Mouse (Mus musculus) activated CD4-positive, CD25-positive, alpha-beta regulatory T cell (primary cell): ENCODE measurements around the gene Ankrd22. TPM values are rescaled to one million over a fixed set of nuclear protein-coding genes. Genes with fewer than 3 reads are reported as not detected.

ENCODE experiments used
- polyA plus RNA-seq, 2 experiments: library from polyadenylated mRNA; unstranded; fragments of 100-300 nt; shearing (Covaris generic); gene quantifications; one replicate each; pipeline ENCODE4 v1.2.1; 2017

Ankrd22 gene
- under 1 TPM; 0.16 to 0.23 TPM for polyA plus RNA-seq

DNA sequence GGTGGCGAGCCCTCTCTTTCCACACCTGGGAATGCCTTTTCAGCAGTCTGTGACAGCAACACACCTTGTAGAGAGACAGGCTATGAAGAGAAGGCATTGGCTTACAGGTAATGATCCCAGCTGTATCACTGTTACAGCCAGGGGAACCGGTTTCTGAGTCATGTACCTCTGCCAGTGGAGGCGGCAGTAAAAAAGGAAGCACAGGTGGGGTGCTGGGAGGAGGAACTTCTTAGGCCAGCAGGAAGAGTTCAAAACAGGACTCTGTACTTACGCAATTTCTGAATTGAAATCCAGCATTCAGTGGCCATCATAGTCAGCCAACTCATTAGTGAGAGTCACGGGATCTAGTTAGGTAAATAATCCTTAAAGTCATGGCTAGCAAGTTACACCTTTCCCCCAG is at the start of gene Ankrd22:
Gene Ankrd22 (minus strand): TSS at position 163 of the 400 bp plus-strand sequence.

DNA sequence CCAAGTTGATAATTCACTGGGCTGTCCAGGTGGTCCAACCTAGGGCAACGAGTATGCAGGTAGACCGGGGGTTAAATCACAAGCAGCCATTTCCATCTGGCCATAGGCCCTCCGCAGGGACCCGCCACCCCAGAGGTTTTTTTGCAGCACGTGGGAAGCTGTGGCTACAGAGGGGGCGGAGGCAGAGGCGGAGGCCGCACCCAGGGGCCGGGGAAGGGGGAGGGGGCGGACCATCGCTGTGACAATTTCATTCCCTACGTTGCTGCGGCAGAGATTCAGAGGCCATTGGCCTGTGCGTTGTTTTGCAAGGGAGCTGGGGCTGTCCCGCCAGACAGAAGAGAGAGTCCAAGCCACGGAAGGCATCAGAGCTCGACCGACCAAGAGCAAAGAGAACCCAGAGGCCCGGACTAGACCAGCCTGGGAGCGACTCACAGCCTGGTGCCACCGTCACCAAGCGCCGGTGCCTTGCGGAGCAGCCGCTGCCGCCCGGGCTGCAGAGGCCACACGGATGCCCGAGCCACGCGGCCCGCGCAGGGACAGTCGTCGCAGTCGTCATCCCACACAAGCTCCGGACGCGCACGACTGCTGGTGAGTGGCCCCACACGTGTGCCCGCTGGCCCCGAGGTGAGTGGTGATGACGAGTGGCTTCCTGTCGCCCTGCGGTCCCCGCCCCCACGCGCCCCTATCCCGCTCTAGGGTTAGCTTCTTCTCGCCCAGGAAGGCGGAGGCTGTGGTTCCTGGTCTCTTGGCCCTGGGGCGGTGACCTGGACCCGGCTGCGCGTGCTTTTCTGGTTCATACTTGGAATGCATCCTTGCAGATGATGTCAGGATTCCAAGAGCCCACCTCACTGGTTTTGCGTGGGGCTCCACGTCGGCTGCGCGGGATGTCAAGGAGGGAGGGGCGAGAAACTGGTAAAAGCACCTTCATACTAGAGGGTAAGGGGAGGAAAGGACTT is 26.4 kb upstream of the Ankrd22 start, which contains the start of gene Stambpl1:
Gene Stambpl1 (plus strand): TSS at position 222 of the 956 bp plus-strand sequence.

DNA sequence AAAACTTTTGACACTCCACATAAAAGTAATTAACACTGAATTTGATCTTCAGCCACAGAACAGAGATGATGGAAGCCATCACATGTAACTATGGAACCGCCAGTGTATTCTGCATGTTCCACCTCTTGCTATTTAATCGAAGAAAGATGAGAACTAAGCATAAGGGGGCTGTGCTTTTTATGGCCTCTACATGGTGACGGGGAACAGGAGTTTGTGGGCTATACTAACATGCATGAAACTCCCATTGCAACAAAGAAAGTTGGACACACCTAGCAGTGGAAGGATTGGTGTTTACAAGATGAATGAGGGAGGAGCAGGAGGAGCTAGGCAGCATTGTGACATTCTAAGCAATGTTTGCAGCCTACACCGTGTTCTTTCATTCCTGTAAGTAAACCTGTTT is 65.2 kb downstream of the Ankrd22 start, which contains the start of gene Lipm:
Gene Lipm (plus strand): TSS at position 301 of the 400 bp plus-strand sequence.

Other genes with a start within 250 kb of the Ankrd22 start
- gene Lipf, start 204.9 kb downstream of the Ankrd22 start, polyA plus RNA-seq, result under 1 TPM in 1 of 2 experiments, not detected in 1; 0.32 TPM
- under 1 TPM in 1 of 2 experiments, not detected in 1; 0.14 TPM for gene Lipk, start 157.8 kb downstream of the Ankrd22 start, polyA plus RNA-seq
- not detected for gene Lipn, start 98.7 kb downstream of the Ankrd22 start, polyA plus RNA-seq
- gene Lipm, start 65.1 kb downstream of the Ankrd22 start, polyA plus RNA-seq, result under 1 TPM in 1 of 2 experiments, not detected in 1; 0.25 TPM
- gene Stambpl1, start 26.2 kb upstream of the Ankrd22 start, polyA plus RNA-seq, result 10 to 100 TPM; 87.6 to 89.5 TPM
- gene Acta2, start 89.5 kb upstream of the Ankrd22 start, polyA plus RNA-seq, result under 1 TPM in 1 of 2 experiments, not detected in 1; 0.14 TPM
- gene Fas, start 124.6 kb upstream of the Ankrd22 start, polyA plus RNA-seq, result 100 to 1,000 TPM in 1 of 2 experiments, 10 to 100 TPM in 1; 71.8 to 105 TPM